Mouse (Mus musculus): ENCODE data around the gene A630089N07Rik.
"Not testable (repeated sequence)": the region's sequence is repeated elsewhere in the genome, so short reads cannot be mapped to it uniquely, and the experiment has no call there.

DNA sequence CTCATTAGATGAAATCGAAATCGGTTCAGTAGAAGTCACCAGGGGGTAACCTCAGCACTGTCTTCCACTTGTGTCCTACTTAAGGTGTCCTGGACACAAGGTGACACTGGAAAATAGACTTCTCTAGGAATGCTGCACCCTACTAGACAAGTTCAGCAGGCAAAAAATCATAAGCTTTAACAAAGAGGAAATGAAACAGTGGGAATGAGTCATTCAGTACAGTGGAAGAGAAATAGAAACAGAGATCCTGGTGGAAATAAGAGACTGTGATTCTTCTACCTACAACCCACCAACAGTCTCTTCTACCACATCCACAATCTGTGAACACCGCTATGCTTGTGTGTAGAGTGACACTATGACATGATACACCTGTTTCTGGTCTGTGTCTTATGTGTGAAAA lies 89.8 kb downstream of the A630089N07Rik start:
- TF ChIP-seq CTCF, EP300 (IDR thresholded peaks at IDR 0.05; ENCODE audit: low read depth): not testable (repeated sequence)
